Mouse (Mus musculus): Measurements from ENCODE around the gene Gbp9. TPM values are rescaled to one million over a fixed set of nuclear protein-coding genes. Genes with fewer than 3 reads are reported as not detected.

The Gbp9 gene
- total RNA-seq, 2 experiments from 2014 or later, result 5.6 to 7.3 TPM

- peak; percentile 53 for ATAC-seq (ENCODE audit: poor library complexity, severe bottlenecking)
These were observed 76.9 kb downstream of the Gbp9 start for GRCm38 (mm10) chr5:105062403-105062802.

DNA sequence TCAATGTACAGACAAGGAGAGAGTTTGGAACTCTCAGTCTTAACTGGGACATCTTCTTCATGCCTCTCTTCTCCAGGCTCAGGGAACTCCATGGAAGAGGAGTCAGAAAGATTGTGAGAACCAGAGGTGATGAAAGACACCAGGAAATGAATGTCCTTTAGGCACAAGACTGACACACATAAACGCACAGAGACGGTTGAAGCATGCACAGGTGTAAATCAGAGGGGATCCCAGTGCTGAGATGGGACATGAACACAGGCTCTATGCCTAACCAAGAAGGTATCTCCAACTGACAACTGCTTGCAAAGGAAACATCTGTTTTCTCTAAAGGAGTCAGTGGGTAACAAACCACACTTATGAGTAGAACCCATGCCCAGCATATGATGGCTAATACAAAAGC, 79.1 kb downstream of the Gbp9 start:
- no peak for ATAC-seq (ENCODE audit: poor library complexity, severe bottlenecking)

DNA sequence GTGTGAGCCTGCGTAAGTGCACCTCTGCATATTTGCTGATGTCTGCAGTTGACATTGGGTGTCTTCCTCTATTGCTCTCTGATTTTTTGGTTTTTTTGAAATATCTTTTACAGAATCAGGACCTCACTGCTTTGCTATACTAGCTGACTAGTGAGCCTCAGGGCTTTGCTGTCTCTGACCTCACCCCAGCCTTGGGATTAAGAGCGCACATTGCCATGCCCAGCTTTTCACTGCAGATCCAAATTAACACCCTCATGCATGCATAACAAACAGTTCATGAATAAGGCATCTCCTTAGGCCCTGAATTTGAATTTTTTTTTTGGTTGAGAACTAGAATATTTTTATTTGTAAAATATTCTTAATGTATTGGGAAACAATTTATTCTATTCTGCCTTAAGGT, 84.1 kb downstream of the Gbp9 start:
- ATAC-seq (ENCODE audit: poor library complexity, severe bottlenecking), result no peak

- ATAC-seq (ENCODE audit: poor library complexity, severe bottlenecking), result peak; percentile 73
These were observed 85.7 kb downstream of the Gbp9 start for GRCm38 (mm10) chr5:105053471-105054169.

DNA sequence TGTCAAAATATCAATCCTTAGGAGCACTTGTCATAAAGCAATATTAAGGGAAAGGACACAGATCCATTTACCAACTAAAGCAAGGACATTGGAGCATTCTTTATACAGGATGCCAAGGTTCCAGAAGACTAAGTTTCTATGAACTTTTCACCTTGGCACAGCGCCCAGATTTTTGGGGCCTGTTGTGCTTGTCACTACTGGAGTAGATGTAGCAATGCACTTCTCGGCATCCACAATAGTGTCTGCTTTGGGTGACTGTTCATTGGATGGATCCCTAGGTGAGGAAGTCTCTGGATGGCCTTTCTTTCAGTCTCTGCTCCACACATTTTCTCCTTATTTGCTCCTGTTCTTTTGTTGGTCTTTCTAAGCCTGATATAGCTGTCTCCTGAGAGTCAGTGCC, 107.0 kb downstream of the Gbp9 start:
- no peak for ATAC-seq (ENCODE audit: poor library complexity, severe bottlenecking)

Other genes with a start within 250 kb of the Gbp9 start
- 3.0 and 3.5 TPM in 2 replicates for gene Abcg3, start 156.8 kb downstream of the Gbp9 start, total RNA-seq (2015)
- 5.3 and 6.4 TPM in 2 replicates for gene Abcg3, start 156.8 kb downstream of the Gbp9 start, total RNA-seq (2017)
- 1.3 and 2.1 TPM in 2 replicates for gene Gbp8, start within 50 bp of the Gbp9 start, total RNA-seq (2015)
- 0.37 and 1.1 TPM in 2 replicates for gene Gbp8, start within 50 bp of the Gbp9 start, total RNA-seq (2017)
- 2.2 TPM in 2 replicates for gene Gbp4, start within 50 bp of the Gbp9 start, total RNA-seq (2015)
- 1.9 and 3.0 TPM in 2 replicates for gene Gbp4, start within 50 bp of the Gbp9 start, total RNA-seq (2017)
- gene Gbp10, start 100.0 kb upstream of the Gbp9 start, total RNA-seq (2015), result not detected in 2 replicates
- not detected in 2 replicates for gene Gbp10, start 100.0 kb upstream of the Gbp9 start, total RNA-seq (2017)
- gene Gm43302, start 154.2 kb upstream of the Gbp9 start, total RNA-seq (2015), result not detected in 2 replicates
- gene Gm43302, start 154.2 kb upstream of the Gbp9 start, total RNA-seq (2017), result not detected in 2 replicates
- gene Gbp6, start 154.2 kb upstream of the Gbp9 start, total RNA-seq (2015), result 1.0 and 1.1 TPM in 2 replicates
- gene Gbp6, start 154.2 kb upstream of the Gbp9 start, total RNA-seq (2017), result 2.2 and 2.6 TPM in 2 replicates

All from megakaryocyte, adult 5-6 weeks (primary cell).